Mouse (Mus musculus): ENCODE measurements at regions not wholly inside any gene's neighbourhood (a gene's known extent, or its start where the extent isn't known, plus 50 kb on each side); places are given as distances from the start of the nearest gene placed in this dataset.

GRCm38 (mm10) chr8:89982551-89982950 lies 365.6 kb downstream of the Tox3 start:
- TF ChIP-seq CTCF (IDR thresholded peaks at IDR 0.05; ENCODE audit: borderline replicate concordance, insufficient read depth, low read length) (no peak), POLR2A (IDR thresholded peaks at IDR 0.05; ENCODE audit: low read depth, low read length) (no peak)
